Mouse (Mus musculus): ENCODE measurements around the gene Abca1. TPM values are rescaled to one million over a fixed set of nuclear protein-coding genes. Genes with fewer than 3 reads are reported as not detected.
A peak's percentile ranks its signal among the peaks of the same experiment; 100 is the strongest.

Abca1 gene
- polyA plus RNA-seq, 1 experiment = 17.3 TPM

- DNase-seq (ENCODE audit: extremely low spot score in 1 of 2, low spot score in 1 of 2) = no peak
These were observed 66.1 kb downstream of the Abca1 start for GRCm38 (mm10) chr4:53093615-53094014.

- DNase-seq (ENCODE audit: extremely low spot score in 1 of 2, low spot score in 1 of 2) = no peak
These were observed 70.1 kb downstream of the Abca1 start for GRCm38 (mm10) chr4:53089641-53090040.

- no peak for DNase-seq (ENCODE audit: extremely low spot score in 1 of 2, low spot score in 1 of 2)
These were observed 70.7 kb downstream of the Abca1 start for GRCm38 (mm10) chr4:53088999-53089398.

GRCm38 (mm10) chr4:53086636-53087035 lies 73.1 kb downstream of the Abca1 start:
- no peak for DNase-seq (ENCODE audit: extremely low spot score in 1 of 2, low spot score in 1 of 2)

GRCm38 (mm10) chr4:53085634-53086033 lies 74.1 kb downstream of the Abca1 start:
- DNase-seq (ENCODE audit: extremely low spot score in 1 of 2, low spot score in 1 of 2) = no peak

- DNase-seq (ENCODE audit: extremely low spot score in 1 of 2, low spot score in 1 of 2) = no peak
These were observed 76.6 kb downstream of the Abca1 start for GRCm38 (mm10) chr4:53083071-53083470.

- DNase-seq (ENCODE audit: extremely low spot score in 1 of 2, low spot score in 1 of 2) = no peak
These were observed 77.2 kb downstream of the Abca1 start for GRCm38 (mm10) chr4:53082451-53082850.

GRCm38 (mm10) chr4:53081851-53082250 lies 77.8 kb downstream of the Abca1 start:
- DNase-seq (ENCODE audit: extremely low spot score in 1 of 2, low spot score in 1 of 2) = no peak

GRCm38 (mm10) chr4:53080290-53080689 lies 79.4 kb downstream of the Abca1 start:
- DNase-seq (ENCODE audit: extremely low spot score in 1 of 2, low spot score in 1 of 2) = no peak

- DNase-seq (ENCODE audit: extremely low spot score in 1 of 2, low spot score in 1 of 2) = no peak
These were observed 80.8 kb downstream of the Abca1 start for GRCm38 (mm10) chr4:53078793-53079310.

GRCm38 (mm10) chr4:53076788-53077350 lies 82.8 kb downstream of the Abca1 start:
- DNase-seq (ENCODE audit: extremely low spot score in 1 of 2, low spot score in 1 of 2) = no peak

- no peak for DNase-seq (ENCODE audit: extremely low spot score in 1 of 2, low spot score in 1 of 2)
These were observed 86.7 kb downstream of the Abca1 start for GRCm38 (mm10) chr4:53073025-53073424.

GRCm38 (mm10) chr4:53062301-53063008 lies 97.2 kb downstream of the Abca1 start:
- DNase-seq (ENCODE audit: extremely low spot score in 1 of 2, low spot score in 1 of 2) = peak in 1 of 2 experiments; percentile 7

- DNase-seq (ENCODE audit: extremely low spot score in 1 of 2, low spot score in 1 of 2) = no peak
These were observed 113.3 kb downstream of the Abca1 start for GRCm38 (mm10) chr4:53046238-53047022.

- no peak for DNase-seq (ENCODE audit: extremely low spot score in 1 of 2, low spot score in 1 of 2)
These were observed 113.9 kb downstream of the Abca1 start for GRCm38 (mm10) chr4:53045807-53046206.

- DNase-seq (ENCODE audit: extremely low spot score in 1 of 2, low spot score in 1 of 2) = no peak
These were observed 115.9 kb downstream of the Abca1 start for GRCm38 (mm10) chr4:53043819-53044218.

GRCm38 (mm10) chr4:53030326-53030948 lies 129.3 kb downstream of the Abca1 start:
- peak in 1 of 2 experiments; percentile 48 for DNase-seq (ENCODE audit: extremely low spot score in 1 of 2, low spot score in 1 of 2)

- no peak for DNase-seq (ENCODE audit: extremely low spot score in 1 of 2, low spot score in 1 of 2)
These were observed 131.9 kb downstream of the Abca1 start for GRCm38 (mm10) chr4:53027811-53028210.

- no peak for DNase-seq (ENCODE audit: extremely low spot score in 1 of 2, low spot score in 1 of 2)
These were observed 135.3 kb downstream of the Abca1 start for GRCm38 (mm10) chr4:53024397-53024796.

- DNase-seq (ENCODE audit: extremely low spot score in 1 of 2, low spot score in 1 of 2) = no peak
These were observed 136.3 kb downstream of the Abca1 start for GRCm38 (mm10) chr4:53023189-53023925.

Measured in frontal cortex, adult 2 months (tissue).